Mouse (Mus musculus) G1E (cell line): ENCODE results near the gene Mcoln1. TPM values are rescaled to one million over a fixed set of nuclear protein-coding genes. Genes with fewer than 3 reads are reported as not detected.

Experiments
- ATAC-seq: 2 replicates; pipeline ENCODE4 v1.8.0; 2016; ENCODE audit warnings: mild to moderate bottlenecking; ENCODE audit not compliant: insufficient number of reproducible peaks, poor library complexity, low FRiP score, severe bottlenecking; ENCODE audit errors: extremely low read depth
- DNase-seq: peaks from one replicate; pipeline ENCODE4 v3.0.0; 2012; ENCODE audit warnings: low spot score
- H3K27me3 ChIP-seq: 2 replicates; pipeline ENCODE4 v1.6.1; 2012; ENCODE audit warnings: mild to moderate bottlenecking, low read length, inconsistent platforms; ENCODE audit not compliant: insufficient read depth
- H3K36me3 ChIP-seq: replicated peaks from 2 replicates; pipeline ENCODE3; 2012; ENCODE audit warnings: mild to moderate bottlenecking, inconsistent platforms
- H3K4me1 ChIP-seq: 2 replicates; pipeline ENCODE4 v1.6.1; 2012; ENCODE audit warnings: low read depth, low read length, inconsistent platforms, mixed read lengths; ENCODE audit not compliant: insufficient read depth
- H3K4me3 ChIP-seq: 2 replicates; pipeline ENCODE4 v1.5.1; 2012; ENCODE audit warnings: low read depth, mild to moderate bottlenecking, inconsistent platforms, low read length, moderate library complexity, mixed read lengths
- H3K9me3 ChIP-seq: replicated peaks from 2 replicates; pipeline ENCODE4 v1.6.1; 2012; ENCODE audit warnings: inconsistent platforms
- CTCF ChIP-seq: IDR thresholded peaks from 2 replicates; pipeline ENCODE4 v1.5.1; 2012; ENCODE audit warnings: low read depth, low read length, inconsistent platforms, mixed read lengths
- GATA1 ChIP-seq: IDR thresholded peaks from 2 replicates; pipeline ENCODE4 v1.6.1; 2012; ENCODE audit warnings: borderline replicate concordance, low read length, inconsistent platforms, mixed read lengths
- GATA2 ChIP-seq: IDR thresholded peaks from 2 replicates; pipeline ENCODE4 v1.6.1; 2012; ENCODE audit warnings: low read depth, low read length, inconsistent platforms, borderline replicate concordance
- POLR2AphosphoS5 ChIP-seq: IDR thresholded peaks from 2 replicates; pipeline ENCODE4 v1.6.1; 2012; ENCODE audit warnings: low read depth, low read length, inconsistent platforms; ENCODE audit not compliant: insufficient replicate concordance
- TAL1 ChIP-seq: conservative IDR thresholded peaks from 2 replicates; pipeline ENCODE4 v1.6.1; 2012; ENCODE audit warnings: low read depth, low read length, inconsistent platforms, mixed read lengths
- polyA plus RNA-seq: library from polyadenylated mRNA; stranded (reverse); fragments of >175 nt; gene quantifications from 2 replicates; pipeline ENCODE4 v1.2.3, GENCODE M21; 2012
- total RNA-seq, 2 experiments: library from RNA; stranded (forward) in 1 of 2; stranded (reverse) in 1 of 2; fragments of 200-1000 nt in 1 of 2; fragments of >200 nt in 1 of 2; fragmentation: Nextera tagmentation in 1 of 2; gene quantifications; 2 replicates each; pipeline ENCODE4 v1.2.3; 2014 to 2017

Mcoln1 gene
- total and polyA plus RNA-seq, 3 experiments = 41.5 to 144 (median 42.4) TPM

GRCm38 (mm10) chr8:3515771-3516417 lies 15.6 kb downstream of the Mcoln1 start:
- no peaks in the 10 kb centered on the region for H3K9me3 ChIP-seq
- no peaks in the 10 kb centered on the region for H3K27me3 ChIP-seq
- H3K36me3 ChIP-seq = peaks cover 56% of the 10 kb centered on the region
- DNase-seq = peak; percentile 63
- peak; percentile 6 for ATAC-seq
- H3K4me1 ChIP-seq = peaks cover 34% of the 10 kb centered on the region
- TF ChIP-seq GATA1 (no peak), CTCF (no peak), GATA2 (no peak), POLR2AphosphoS5 (no peak), TAL1 (no peak)
- peak overlapping the region; percentile 94 for H3K4me3 ChIP-seq

GRCm38 (mm10) chr8:3516450-3517116 lies 16.3 kb downstream of the Mcoln1 start:
- Histone ChIP-seq H3K9me3 (no peaks in the 10 kb centered on the region), H3K4me3 (peak overlapping the region; percentile 94), H3K27me3 (no peaks in the 10 kb centered on the region), H3K4me1 (peaks cover 34% of the 10 kb centered on the region), H3K36me3 (peaks cover 57% of the 10 kb centered on the region)
- DNase-seq = peak; percentile 91
- no peak for TF ChIP-seq GATA1
- TF ChIP-seq CTCF = no peak
- no peak for TF ChIP-seq POLR2AphosphoS5
- no peak for TF ChIP-seq TAL1
- ATAC-seq = peak; percentile 71

- Histone ChIP-seq H3K27me3 (no peaks in the 10 kb centered on the region), H3K4me1 (peaks cover 37% of the 10 kb centered on the region), H3K4me3 (peak overlapping the region; percentile 94), H3K9me3 (no peaks in the 10 kb centered on the region), H3K36me3 (peaks cover 59% of the 10 kb centered on the region)
- DNase-seq (no peak), ATAC-seq (no peak)
- no peak for TF ChIP-seq POLR2AphosphoS5
- no peak for TF ChIP-seq GATA1
- TF ChIP-seq CTCF = no peak
- no peak for TF ChIP-seq GATA2
- TF ChIP-seq TAL1 = no peak
Measured at GRCm38 (mm10) chr8:3517117-3517495, 16.8 kb downstream of the Mcoln1 start.

GRCm38 (mm10) chr8:3522007-3522697 lies 21.9 kb downstream of the Mcoln1 start:
- peaks cover 72% of the 10 kb centered on the region for H3K36me3 ChIP-seq
- H3K4me1 ChIP-seq = peaks cover 21% of the 10 kb centered on the region
- H3K9me3 ChIP-seq = no peaks in the 10 kb centered on the region
- DNase-seq = no peak
- ATAC-seq = peak; percentile 4; the same call in 1 of the 2 replicates
- no peak overlapping the region for H3K4me3 ChIP-seq
- TF ChIP-seq GATA1 (no peak), GATA2 (no peak), TAL1 (no peak), CTCF (no peak), POLR2AphosphoS5 (no peak)
- H3K27me3 ChIP-seq = no peaks in the 10 kb centered on the region

DNA sequence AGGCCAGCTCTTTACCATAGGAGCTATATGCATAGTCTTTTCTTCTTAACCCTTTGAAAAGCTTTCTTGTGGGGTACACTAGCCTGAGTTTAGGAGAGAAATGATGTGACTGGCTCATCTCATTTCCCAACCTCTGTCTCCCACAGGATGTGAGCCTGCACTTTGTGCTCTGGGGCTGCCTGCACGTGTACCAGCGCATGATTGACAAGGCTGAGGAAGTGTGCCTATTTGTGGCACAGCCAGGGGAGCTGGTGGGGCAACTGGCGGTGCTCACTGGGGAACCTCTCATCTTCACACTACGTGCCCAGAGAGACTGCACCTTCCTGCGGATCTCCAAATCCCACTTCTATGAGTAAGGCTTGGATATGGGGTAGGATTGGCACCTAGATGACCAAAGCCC lies 30.6 kb downstream of the Mcoln1 start:
- H3K27me3 ChIP-seq = no peaks in the 10 kb centered on the region
- DNase-seq (no peak), ATAC-seq (no peak)
- H3K36me3 ChIP-seq = peaks cover 83% of the 10 kb centered on the region
- peaks cover 6% of the 10 kb centered on the region for H3K4me1 ChIP-seq
- no peak for TF ChIP-seq CTCF
- TF ChIP-seq POLR2AphosphoS5 = no peak
- TF ChIP-seq TAL1 = no peak
- no peak for TF ChIP-seq GATA2
- TF ChIP-seq GATA1 = no peak
- no peaks in the 10 kb centered on the region for H3K9me3 ChIP-seq
- no peak overlapping the region for H3K4me3 ChIP-seq

- no peak overlapping the region for H3K4me3 ChIP-seq
- peaks cover 85% of the 10 kb centered on the region for H3K36me3 ChIP-seq
- no peak for ATAC-seq
- peaks cover 12% of the 10 kb centered on the region for H3K4me1 ChIP-seq
- DNase-seq = no peak
- H3K27me3 ChIP-seq = no peaks in the 10 kb centered on the region
- no peak for TF ChIP-seq GATA1
- TF ChIP-seq CTCF = no peak
- H3K9me3 ChIP-seq = no peaks in the 10 kb centered on the region
Measured at GRCm38 (mm10) chr8:3531936-3532335, 31.7 kb downstream of the Mcoln1 start.
